Mouse (Mus musculus) liver, postnatal 0 days (tissue): ENCODE measurements around the gene Apoc1. TPM values are rescaled to one million over a fixed set of nuclear protein-coding genes. Genes with fewer than 3 reads are reported as not detected.

Experiments used
- ATAC-seq: fragments of 200-750 bp; cut with Nextera tagmentation; 2 replicates; pipeline ENCODE4 v1.8.0; 2017; ENCODE audit warnings: mild to moderate bottlenecking, moderate library complexity
- DNase-seq: peaks from one replicate; pipeline ENCODE4 v3.0.0-alpha.2; 2016
- H3K27ac ChIP-seq: fragments of 300-500 bp; sonication (generic); 2 replicates; pipeline ENCODE4 v1.5.1; 2014; ENCODE audit warnings: antibody characterized with exemption, moderate library complexity, mild to moderate bottlenecking, low read depth
- H3K27me3 ChIP-seq: fragments of 300-500 bp; sonication (generic); 2 replicates; pipeline ENCODE4 v1.6.1; 2014; ENCODE audit warnings: low read length, control low read depth, mixed read lengths; ENCODE audit not compliant: insufficient read depth
- H3K36me3 ChIP-seq: fragments of 300-500 bp; sonication (generic); replicated peaks from 2 replicates; pipeline ENCODE4 v1.6.1; 2014; ENCODE audit warnings: mild to moderate bottlenecking, control low read depth, low read length, moderate library complexity, mixed read lengths; ENCODE audit not compliant: insufficient read depth
- H3K4me1 ChIP-seq: fragments of 300-500 bp; sonication (generic); 2 replicates; pipeline ENCODE4 v1.6.1; 2014; ENCODE audit warnings: antibody characterized with exemption, mild to moderate bottlenecking, control low read depth; ENCODE audit not compliant: insufficient read depth
- H3K4me2 ChIP-seq: fragments of 300-500 bp; sonication (generic); 2 replicates; pipeline ENCODE4 v1.6.1; 2014; ENCODE audit warnings: low read depth, mild to moderate bottlenecking, low read length, moderate library complexity, mixed read lengths
- H3K4me3 ChIP-seq: fragments of 300-500 bp; sonication (generic); 2 replicates; pipeline ENCODE4 v1.5.1; 2014; ENCODE audit warnings: low read depth, low read length
- H3K9ac ChIP-seq: fragments of 300-500 bp; sonication (generic); replicated peaks from 2 replicates; pipeline ENCODE4 v1.6.1; 2014; ENCODE audit warnings: mild to moderate bottlenecking, moderate library complexity
- H3K9me3 ChIP-seq: fragments of 300-500 bp; sonication (generic); 2 replicates; pipeline ENCODE4 v1.6.1; 2016; ENCODE audit warnings: mild to moderate bottlenecking, control low read depth, low read length, mixed read lengths
- CTCF ChIP-seq: sonication (generic); IDR thresholded peaks from 2 replicates; pipeline ENCODE4 v1.5.1; 2016; ENCODE audit warnings: antibody characterized with exemption, low read depth
- EP300 ChIP-seq: IDR thresholded peaks from 2 replicates; pipeline ENCODE4 v1.6.1; 2016; ENCODE audit warnings: antibody characterized with exemption, low read depth, mild to moderate bottlenecking
- WGBS: fragments of 180-500 bp; shearing (Covaris S2); extraction: QIAGEN DNeasy Blood & Tissue Kit; methylation state at CpG from one replicate; pipeline ENCODE4 v1.1.7; 2014; ENCODE audit not compliant: insufficient replicate concordance; 5-methylcytosine and 5-hydroxymethylcytosine counted together
- polyA plus RNA-seq: library from polyadenylated mRNA; unstranded; fragments of >200 nt; fragmentation: Nextera tagmentation; extraction: Ambion mirVana; gene quantifications from 2 replicates; pipeline ENCODE4 v1.2.1, GENCODE M21; 2015

Apoc1 gene
- polyA plus RNA-seq, 1 experiment from 2014 or later, result 5,234 TPM

GRCm38 (mm10) chr7:19666750-19667149, 25.7 kb downstream of the Apoc1 start:
- peak; percentile 48 for DNase-seq
- Histone ChIP-seq H3K4me1 (peaks cover 33% of the 10 kb centered on the region), H3K36me3 (peaks cover 6% of the 10 kb centered on the region; the same call in 1 of the 2 replicates), H3K4me2 (no peak overlapping the region), H3K9me3 (no peaks in the 10 kb centered on the region), H3K27me3 (no peaks in the 10 kb centered on the region), H3K9ac (no peak overlapping the region), H3K27ac (peak overlapping the region; percentile 97), H3K4me3 (no peak overlapping the region)
- ATAC-seq, result no peak
- WGBS, result 69% methylated on average over 3 of the region's 3 CpGs
- TF ChIP-seq EP300 (no peak), CTCF (peak; percentile 56)

- no peaks in the 10 kb centered on the region for H3K27me3 ChIP-seq
- H3K4me3 ChIP-seq, result peak within 1 kb of the TSS; percentile 98
- DNase-seq (peak; percentile 98), ATAC-seq (peak; percentile 87)
- H3K9me3 ChIP-seq, result no peaks in the 10 kb centered on the region
- H3K36me3 ChIP-seq, result peaks cover 11% of the 10 kb centered on the region; the same call in 1 of the 2 replicates
- peak within 1 kb of the TSS; percentile 91 for H3K4me2 ChIP-seq
- WGBS, result under 1% methylated on average over 57 of the region's 63 CpGs
- H3K9ac ChIP-seq, result peak within 1 kb of the TSS; percentile 99
- TF ChIP-seq CTCF, result peak; percentile 62
- peak; percentile 91 for TF ChIP-seq EP300
- peaks cover 33% of the 10 kb centered on the region for H3K4me1 ChIP-seq
- H3K27ac ChIP-seq, result peak within 1 kb of the TSS; percentile 97
Measured at GRCm38 (mm10) chr7:19664955-19665841, 27.3 kb downstream of the Apoc1 start, which contains the start of gene Clptm1. Gene Clptm1 (minus strand): TSS chr7:19665033.

- no peak for DNase-seq
- WGBS, result 0% methylated on average over 35 of the region's 37 CpGs
Measured at GRCm38 (mm10) chr7:19664455-19664954, 28.0 kb downstream of the Apoc1 start.

GRCm38 (mm10) chr7:19663940-19664339, 28.5 kb downstream of the Apoc1 start:
- Histone ChIP-seq H3K4me2 (peak overlapping the region; percentile 91), H3K4me3 (peak overlapping the region; percentile 98), H3K9me3 (no peaks in the 10 kb centered on the region), H3K36me3 (peaks cover 17% of the 10 kb centered on the region), H3K27me3 (no peaks in the 10 kb centered on the region), H3K27ac (no peak overlapping the region; the same call in 1 of the 2 replicates), H3K4me1 (peaks cover 28% of the 10 kb centered on the region), H3K9ac (peak overlapping the region; percentile 99)
- DNase-seq (no peak), ATAC-seq (no peak)
- TF ChIP-seq CTCF (no peak), EP300 (no peak)
- 15% methylated on average over 8 of the region's 8 CpGs for WGBS

More at GRCm38 (mm10) chr7:19664455-19664954, 28.0 kb downstream of the Apoc1 start:
- ATAC-seq, result peak; percentile 24
- Histone ChIP-seq H3K27ac (peak overlapping the region; percentile 97), H3K36me3 (peaks cover 16% of the 10 kb centered on the region), H3K4me3 (peak overlapping the region; percentile 98), H3K27me3 (no peaks in the 10 kb centered on the region), H3K9ac (peak overlapping the region; percentile 99), H3K4me1 (peaks cover 33% of the 10 kb centered on the region), H3K9me3 (no peaks in the 10 kb centered on the region), H3K4me2 (peak overlapping the region; percentile 91)
- TF ChIP-seq EP300, result no peak
- no peak for TF ChIP-seq CTCF

GRCm38 (mm10) chr7:19652614-19653013, 39.8 kb downstream of the Apoc1 start:
- Histone ChIP-seq H3K4me1 (no peaks in the 10 kb centered on the region; the same call in 1 of the 2 replicates), H3K9me3 (no peaks in the 10 kb centered on the region), H3K27me3 (no peaks in the 10 kb centered on the region), H3K4me3 (no peak overlapping the region), H3K27ac (no peak overlapping the region), H3K4me2 (no peak overlapping the region), H3K9ac (no peak overlapping the region), H3K36me3 (peaks cover 61% of the 10 kb centered on the region)
- no peak for DNase-seq
- no peak for ATAC-seq
- 89% methylated on average over 2 of the region's 2 CpGs for WGBS
- TF ChIP-seq CTCF (no peak), EP300 (no peak)

GRCm38 (mm10) chr7:19651063-19651786, 41.2 kb downstream of the Apoc1 start:
- 56% methylated on average over 6 of the region's 6 CpGs for WGBS
- no peak for DNase-seq
- no peak for ATAC-seq
- Histone ChIP-seq H3K4me1 (no peaks in the 10 kb centered on the region; the same call in 1 of the 2 replicates), H3K4me3 (no peak overlapping the region), H3K9me3 (no peaks in the 10 kb centered on the region), H3K36me3 (peaks cover 58% of the 10 kb centered on the region), H3K9ac (no peak overlapping the region), H3K4me2 (no peak overlapping the region), H3K27ac (no peak overlapping the region), H3K27me3 (no peaks in the 10 kb centered on the region)
- no peak for TF ChIP-seq EP300
- TF ChIP-seq CTCF, result no peak
